Mouse (Mus musculus): ENCODE results near the gene Olfr763. TPM values are rescaled to one million over a fixed set of nuclear protein-coding genes. Genes with fewer than 3 reads are reported as not detected.
A peak's percentile ranks its signal among the peaks of the same experiment; 100 is the strongest.
"Not testable (repeated sequence)": the region's sequence is repeated elsewhere in the genome, so short reads cannot be mapped to it uniquely, and the experiment has no call there.

Gene Olfr763
- not detected in 2 replicates for polyA plus RNA-seq (2015; fragmentation: Nextera tagmentation; extraction: Ambion mirVana)

DNA sequence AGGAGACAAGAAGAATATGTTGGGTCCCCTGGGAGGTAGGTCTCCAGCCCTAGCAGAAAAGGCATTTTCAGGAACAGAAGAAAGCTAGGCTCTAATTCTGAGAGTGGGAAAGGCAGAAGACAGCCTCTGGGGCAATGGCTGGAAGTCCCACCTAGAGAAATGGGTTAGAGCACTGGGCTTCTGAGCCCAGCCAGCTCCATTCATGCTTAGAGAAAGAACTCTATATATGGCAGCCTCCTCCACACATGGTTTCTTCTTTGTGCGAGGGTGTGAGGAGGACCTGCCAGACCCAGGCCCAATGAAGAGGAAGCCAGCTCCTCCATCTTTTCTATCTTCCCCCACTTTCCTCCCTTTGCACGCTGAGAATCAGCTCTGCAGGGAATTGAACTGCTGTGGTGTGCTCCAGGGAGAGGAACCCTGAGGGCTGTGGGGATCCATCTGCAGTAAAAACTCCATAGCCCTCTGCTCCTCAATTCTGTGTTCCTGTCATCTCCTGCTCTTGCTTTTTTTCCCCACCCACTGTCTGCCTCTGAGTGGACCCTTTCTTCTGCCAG, at the start of gene Olfr763:
Olfr763 (plus strand) TSS at position 504 of the 554 bp plus-strand sequence.
- Histone ChIP-seq H3K9me3 (replicated peaks) (no peaks in the 10 kb centered on the region), H3K36me3 (no peaks in the 10 kb centered on the region), H3K4me2 (no peak within 1 kb of the TSS), H3K9ac (replicated peaks) (no peak within 1 kb of the TSS), H3K4me1 (no peaks in the 10 kb centered on the region), H3K27me3 (replicated peaks) (no peaks in the 10 kb centered on the region), H3K4me3 (replicated peaks) (no peak within 1 kb of the TSS), H3K27ac (replicated peaks) (no peak within 1 kb of the TSS)
- WGBS, result 65% methylated on average over 2 of the region's 2 CpGs
- no peak for ATAC-seq (ENCODE audit: low FRiP score)

DNA sequence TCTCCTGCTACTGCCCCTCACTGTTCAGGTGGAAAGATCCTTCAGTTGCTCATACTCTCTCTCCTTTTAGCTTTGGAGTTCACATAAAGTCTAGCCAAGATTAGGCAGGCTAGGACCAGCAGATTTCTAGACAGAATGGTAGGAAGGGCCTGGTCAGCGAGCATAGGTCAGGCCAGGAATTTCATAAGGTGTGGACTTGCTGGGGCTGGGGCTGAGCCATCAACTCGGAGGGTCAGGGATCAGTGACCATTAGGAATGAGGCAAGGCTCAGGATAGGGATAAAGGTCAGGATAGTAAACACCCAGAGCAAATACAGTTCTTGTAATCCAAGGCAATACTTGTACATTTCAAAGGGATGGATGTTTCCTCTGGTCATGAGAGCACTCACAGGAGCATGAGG, 45.6 kb upstream of the Olfr763 start:
- no peak for ATAC-seq (ENCODE audit: low FRiP score)
- WGBS, result 76% methylated on average over 2 of the region's 2 CpGs
- H3K4me1 ChIP-seq, result no peaks in the 10 kb centered on the region
- H3K9me3 ChIP-seq (replicated peaks), result no peaks in the 10 kb centered on the region
- no peak overlapping the region for H3K4me2 ChIP-seq
- no peaks in the 10 kb centered on the region for H3K36me3 ChIP-seq
- H3K4me3 ChIP-seq (replicated peaks), result no peak overlapping the region
- no peak overlapping the region for H3K9ac ChIP-seq (replicated peaks)
- no peaks in the 10 kb centered on the region for H3K27me3 ChIP-seq (replicated peaks)
- H3K27ac ChIP-seq (replicated peaks), result no peak overlapping the region

GRCm38 (mm10) chr10:128965871-128966270, 44.7 kb upstream of the Olfr763 start:
- Histone ChIP-seq H3K36me3 (no peaks in the 10 kb centered on the region), H3K4me2 (no peak overlapping the region)
- ATAC-seq (ENCODE audit: low FRiP score), result no peak

DNA sequence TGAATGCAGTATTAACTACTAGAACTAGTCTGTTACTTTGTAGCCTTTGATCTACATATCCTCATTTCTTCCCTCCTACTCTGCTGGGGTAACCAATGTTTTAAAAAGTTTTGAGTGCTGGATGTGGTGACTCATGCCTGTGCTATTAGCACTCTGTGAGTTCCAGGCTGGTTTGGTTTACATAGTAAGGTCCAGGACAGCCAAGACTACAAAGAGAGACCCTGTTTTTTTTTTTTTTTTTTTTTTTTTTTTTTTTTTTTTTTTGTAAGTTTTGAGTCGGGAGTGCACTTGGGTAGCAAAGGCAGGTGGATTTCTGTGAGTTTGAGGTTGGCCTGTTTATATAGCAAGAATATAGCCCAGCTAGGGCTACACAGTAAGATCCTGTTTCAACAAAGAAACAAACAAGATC, 42.2 kb upstream of the Olfr763 start:
- H3K4me2 ChIP-seq, result no peak overlapping the region
- H3K36me3 ChIP-seq, result no peaks in the 10 kb centered on the region
- no peak overlapping the region for H3K9ac ChIP-seq (replicated peaks)
- no peak overlapping the region for H3K4me3 ChIP-seq (replicated peaks)
- no peak for ATAC-seq (ENCODE audit: low FRiP score)
- H3K27ac ChIP-seq (replicated peaks), result no peak overlapping the region
- H3K4me1 ChIP-seq, result no peaks in the 10 kb centered on the region
- no peaks in the 10 kb centered on the region for H3K27me3 ChIP-seq (replicated peaks)
- no peaks in the 10 kb centered on the region for H3K9me3 ChIP-seq (replicated peaks)
- WGBS, result 56% methylated on average over 1 of the region's 1 CpGs

More at GRCm38 (mm10) chr10:128965871-128966270, 44.7 kb upstream of the Olfr763 start:
- H3K27ac ChIP-seq (replicated peaks), result no peak overlapping the region
- no peaks in the 10 kb centered on the region for H3K9me3 ChIP-seq (replicated peaks)
- no peak overlapping the region for H3K4me3 ChIP-seq (replicated peaks)
- no peaks in the 10 kb centered on the region for H3K4me1 ChIP-seq
- no peak overlapping the region for H3K9ac ChIP-seq (replicated peaks)
- 92% methylated on average over 6 of the region's 6 CpGs for WGBS
- H3K27me3 ChIP-seq (replicated peaks), result no peaks in the 10 kb centered on the region

DNA sequence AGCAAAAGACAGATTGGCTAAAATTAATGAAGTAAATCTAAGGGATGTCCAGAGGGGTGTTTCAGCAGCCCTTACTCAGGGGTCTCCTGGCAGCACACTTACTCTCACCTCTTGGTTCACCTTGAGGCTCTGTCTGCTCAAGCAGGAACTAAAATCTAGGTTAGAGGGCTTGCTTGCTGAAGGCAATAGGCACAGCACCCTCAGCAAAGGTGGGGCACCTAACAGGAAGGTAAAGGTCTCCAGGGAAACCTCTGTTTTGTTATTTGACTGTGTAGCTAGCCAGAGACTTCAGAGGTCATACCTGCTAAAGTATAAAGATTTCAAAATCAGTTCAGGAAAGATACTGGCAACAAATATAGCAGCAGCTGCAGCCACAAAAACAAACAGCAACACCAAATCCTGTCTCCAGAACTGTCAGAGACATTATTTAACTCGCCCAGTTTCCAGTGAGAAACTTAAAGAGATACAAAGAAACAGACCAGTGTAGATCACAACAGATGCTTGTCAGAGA, 39.8 kb upstream of the Olfr763 start:
- no peaks in the 10 kb centered on the region for H3K9me3 ChIP-seq (replicated peaks)
- no peaks in the 10 kb centered on the region for H3K4me1 ChIP-seq
- no peak overlapping the region for H3K4me3 ChIP-seq (replicated peaks)
- WGBS, result 58% methylated on average over 1 of the region's 1 CpGs
- no peak for ATAC-seq (ENCODE audit: low FRiP score)
- H3K9ac ChIP-seq (replicated peaks), result no peak overlapping the region
- no peaks in the 10 kb centered on the region for H3K36me3 ChIP-seq
- H3K27me3 ChIP-seq (replicated peaks), result no peaks in the 10 kb centered on the region
- H3K27ac ChIP-seq (replicated peaks), result no peak overlapping the region
- H3K4me2 ChIP-seq, result no peak overlapping the region

DNA sequence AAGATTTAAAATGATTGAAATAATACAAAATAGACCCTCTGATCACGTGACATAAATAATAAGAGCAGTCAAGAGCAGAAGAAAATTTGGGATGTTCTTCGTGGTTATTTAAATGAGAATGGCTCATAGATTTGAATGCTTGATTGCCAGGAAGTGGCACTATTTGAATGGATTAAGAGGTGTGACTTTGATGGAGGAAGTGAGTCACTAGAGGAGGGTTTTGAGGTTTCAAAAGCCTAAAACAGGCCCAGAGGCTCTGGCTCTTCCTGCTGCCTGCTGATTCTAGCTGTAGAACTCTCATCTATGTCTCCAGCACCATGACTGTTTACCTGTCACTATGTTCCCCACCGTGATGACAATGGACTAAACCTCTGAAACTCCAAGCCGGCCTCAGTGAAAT, 37.8 kb upstream of the Olfr763 start:
- whole genome bisulfite sequencing, result 80% methylated on average over 4 of the region's 4 CpGs
- Histone ChIP-seq H3K4me2 (no peak overlapping the region), H3K36me3 (no peaks in the 10 kb centered on the region), H3K4me1 (no peaks in the 10 kb centered on the region), H3K9ac (replicated peaks) (no peak overlapping the region), H3K9me3 (replicated peaks) (no peaks in the 10 kb centered on the region), H3K4me3 (replicated peaks) (no peak overlapping the region), H3K27me3 (replicated peaks) (no peaks in the 10 kb centered on the region), H3K27ac (replicated peaks) (no peak overlapping the region)
- no peak for ATAC-seq (ENCODE audit: low FRiP score)

GRCm38 (mm10) chr10:128976395-128976794, 34.2 kb upstream of the Olfr763 start:
- ATAC-seq (ENCODE audit: low FRiP score), result no peak
- 64% methylated on average over 3 of the region's 3 CpGs for WGBS
- no peak overlapping the region for H3K4me2 ChIP-seq
- no peak overlapping the region for H3K9ac ChIP-seq (replicated peaks)
- no peaks in the 10 kb centered on the region for H3K36me3 ChIP-seq
- no peak overlapping the region for H3K4me3 ChIP-seq (replicated peaks)
- no peaks in the 10 kb centered on the region for H3K27me3 ChIP-seq (replicated peaks)
- no peaks in the 10 kb centered on the region for H3K4me1 ChIP-seq
- no peaks in the 10 kb centered on the region for H3K9me3 ChIP-seq (replicated peaks)
- H3K27ac ChIP-seq (replicated peaks), result no peak overlapping the region

- peak overlapping the region; percentile 29 for H3K4me2 ChIP-seq
- H3K4me1 ChIP-seq, result no peaks in the 10 kb centered on the region
- H3K4me3 ChIP-seq (replicated peaks), result no peak overlapping the region
- H3K9me3 ChIP-seq (replicated peaks), result no peaks in the 10 kb centered on the region
- ATAC-seq (ENCODE audit: low FRiP score), result peak; percentile 79; the same call in 1 of the 2 replicates
- H3K9ac ChIP-seq (replicated peaks), result peak overlapping the region; percentile 36; the same call in 1 of the 2 replicates
- WGBS, result 19% methylated on average over 9 of the region's 9 CpGs
- H3K36me3 ChIP-seq, result no peaks in the 10 kb centered on the region
- no peaks in the 10 kb centered on the region for H3K27me3 ChIP-seq (replicated peaks)
- H3K27ac ChIP-seq (replicated peaks), result no peak overlapping the region
These were observed 33.0 kb upstream of the Olfr763 start for GRCm38 (mm10) chr10:128977522-128978114.

DNA sequence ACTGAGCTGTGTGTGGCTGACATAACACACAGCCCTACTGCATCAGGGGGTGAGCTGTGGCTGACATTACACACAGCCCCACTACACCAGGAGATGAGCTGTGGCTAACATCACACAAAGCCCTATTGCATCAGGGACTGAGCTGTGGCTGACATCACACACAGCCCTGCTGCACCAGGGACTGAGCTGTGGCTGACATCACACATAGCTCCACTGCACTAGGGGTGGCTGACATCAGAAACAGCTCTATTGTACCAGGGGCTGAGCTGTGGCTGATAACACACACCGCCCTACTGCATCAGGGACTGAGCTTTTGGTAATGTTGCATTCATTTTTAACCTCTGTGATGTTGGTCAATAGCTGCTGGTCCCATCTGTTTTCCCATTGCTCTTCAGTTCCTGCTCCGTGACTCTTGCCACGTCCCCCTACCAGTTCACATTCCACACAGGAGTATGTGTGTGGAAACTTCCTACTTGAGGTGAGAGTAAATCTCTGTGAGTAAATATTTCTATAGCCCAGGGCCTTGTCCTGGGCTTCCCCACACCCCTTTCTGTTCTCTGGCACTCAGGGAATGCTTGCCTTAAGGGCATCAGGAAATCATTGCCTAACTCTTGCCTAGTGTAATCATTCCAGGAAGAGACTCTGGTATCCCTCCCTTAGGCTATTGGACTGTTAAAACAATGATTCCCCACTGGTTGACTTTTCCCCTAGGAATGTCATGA, 29.8 kb upstream of the Olfr763 start:
- H3K27ac ChIP-seq (replicated peaks), result no peak overlapping the region
- no peaks in the 10 kb centered on the region for H3K4me1 ChIP-seq
- no peak overlapping the region for H3K4me3 ChIP-seq (replicated peaks)
- ATAC-seq (ENCODE audit: low FRiP score), result no peak
- 92% methylated on average over 3 of the region's 3 CpGs for WGBS
- no peaks in the 10 kb centered on the region for H3K9me3 ChIP-seq (replicated peaks)
- H3K9ac ChIP-seq (replicated peaks), result no peak overlapping the region
- H3K36me3 ChIP-seq, result no peaks in the 10 kb centered on the region
- no peak overlapping the region for H3K4me2 ChIP-seq
- no peaks in the 10 kb centered on the region for H3K27me3 ChIP-seq (replicated peaks)

GRCm38 (mm10) chr10:128989131-128989530, 21.5 kb upstream of the Olfr763 start, which contains the start of gene Olfr9:
Gene Olfr9 (plus strand): TSS chr10:128989431.
- H3K27ac ChIP-seq (replicated peaks); H3K4me3 ChIP-seq (replicated peaks); H3K4me1 ChIP-seq; H3K36me3 ChIP-seq; ATAC-seq (ENCODE audit: low FRiP score); H3K4me2 ChIP-seq; H3K9ac ChIP-seq (replicated peaks); H3K9me3 ChIP-seq (replicated peaks); H3K27me3 ChIP-seq (replicated peaks): not testable (repeated sequence)
- WGBS, result 71% methylated on average over 1 of the region's 1 CpGs

- H3K9ac ChIP-seq (replicated peaks); H3K9me3 ChIP-seq (replicated peaks); H3K27ac ChIP-seq (replicated peaks); H3K4me1 ChIP-seq; H3K27me3 ChIP-seq (replicated peaks); H3K36me3 ChIP-seq; H3K4me2 ChIP-seq; ATAC-seq (ENCODE audit: low FRiP score); H3K4me3 ChIP-seq (replicated peaks): not testable (repeated sequence)
- WGBS, result 68% methylated on average over 7 of the region's 10 CpGs
These were observed 20.3 kb upstream of the Olfr763 start for GRCm38 (mm10) chr10:128990129-128990850.

Measured in neural tube, embryonic 15.5 days (tissue).